Mouse (Mus musculus) cerebellum, postnatal 25 days (tissue): Measurements from ENCODE around the gene D930007J09Rik.

Experiments used
- DNase-seq, 2 experiments: peaks; one replicate each; pipeline ENCODE4 v3.0.0; 2021; ENCODE audit warnings: mixed read lengths in 2 of 2

Gene D930007J09Rik

DNA sequence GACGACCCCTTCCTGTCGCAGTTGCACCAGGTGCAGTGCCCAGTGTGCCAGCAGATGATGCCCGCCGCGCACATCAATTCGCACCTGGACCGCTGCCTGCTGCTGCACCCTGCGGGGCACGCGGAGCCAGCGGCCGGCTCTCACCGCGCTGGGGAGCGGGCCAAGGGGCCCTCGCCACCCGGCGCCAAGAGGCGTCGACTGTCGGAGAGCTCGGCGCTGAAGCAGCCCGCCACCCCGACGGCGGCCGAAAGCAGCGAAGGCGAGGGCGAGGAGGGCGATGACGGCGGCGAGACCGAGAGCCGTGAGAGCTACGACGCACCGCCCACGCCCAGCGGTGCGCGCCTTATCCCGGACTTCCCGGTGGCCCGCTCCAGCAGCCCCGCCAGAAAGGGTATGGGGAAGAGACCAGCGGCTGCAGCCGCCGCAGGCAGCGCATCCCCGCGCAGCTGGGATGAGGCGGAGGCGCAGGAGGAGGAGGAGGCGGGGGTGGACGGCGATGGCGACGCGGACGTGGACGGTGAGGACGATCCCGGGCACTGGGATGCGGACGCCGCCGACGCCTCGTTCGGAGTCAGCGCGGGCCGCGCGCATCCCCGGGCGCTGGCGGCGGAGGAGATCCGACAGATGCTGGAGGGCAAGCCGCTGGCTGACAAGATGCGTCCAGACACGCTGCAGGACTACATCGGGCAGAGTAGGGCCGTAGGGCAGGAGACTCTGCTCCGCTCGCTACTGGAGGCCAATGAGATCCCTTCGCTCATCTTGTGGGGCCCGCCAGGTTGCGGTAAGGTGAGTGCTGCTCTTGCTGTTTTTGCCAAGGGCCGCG is at the start of gene D930007J09Rik:
D930007J09Rik (minus strand) TSS at position 591 of the 823 bp plus-strand sequence.
- peak; percentile 65 to 70 for DNase-seq

DNA sequence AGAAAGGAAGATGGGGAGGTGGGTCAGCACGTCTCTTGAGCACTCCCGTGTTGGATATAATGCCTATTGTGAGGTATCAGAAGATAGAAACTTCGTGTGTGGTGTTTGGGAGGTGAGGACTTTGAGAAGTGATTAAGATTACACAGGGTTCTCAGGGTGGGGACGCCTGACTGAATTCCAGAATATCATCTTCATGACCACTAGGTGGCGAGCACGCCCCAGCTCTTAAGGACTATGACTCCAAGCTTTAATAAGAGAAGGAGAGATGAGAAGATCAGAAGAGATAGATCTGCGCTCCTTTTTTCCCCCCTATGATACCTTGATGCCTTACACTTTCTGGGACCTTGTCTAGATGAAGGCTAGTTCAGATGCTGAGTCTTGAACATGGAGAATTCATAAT is 49.3 kb upstream of the D930007J09Rik start:
- peak; percentile 22 to 61 for DNase-seq

DNA sequence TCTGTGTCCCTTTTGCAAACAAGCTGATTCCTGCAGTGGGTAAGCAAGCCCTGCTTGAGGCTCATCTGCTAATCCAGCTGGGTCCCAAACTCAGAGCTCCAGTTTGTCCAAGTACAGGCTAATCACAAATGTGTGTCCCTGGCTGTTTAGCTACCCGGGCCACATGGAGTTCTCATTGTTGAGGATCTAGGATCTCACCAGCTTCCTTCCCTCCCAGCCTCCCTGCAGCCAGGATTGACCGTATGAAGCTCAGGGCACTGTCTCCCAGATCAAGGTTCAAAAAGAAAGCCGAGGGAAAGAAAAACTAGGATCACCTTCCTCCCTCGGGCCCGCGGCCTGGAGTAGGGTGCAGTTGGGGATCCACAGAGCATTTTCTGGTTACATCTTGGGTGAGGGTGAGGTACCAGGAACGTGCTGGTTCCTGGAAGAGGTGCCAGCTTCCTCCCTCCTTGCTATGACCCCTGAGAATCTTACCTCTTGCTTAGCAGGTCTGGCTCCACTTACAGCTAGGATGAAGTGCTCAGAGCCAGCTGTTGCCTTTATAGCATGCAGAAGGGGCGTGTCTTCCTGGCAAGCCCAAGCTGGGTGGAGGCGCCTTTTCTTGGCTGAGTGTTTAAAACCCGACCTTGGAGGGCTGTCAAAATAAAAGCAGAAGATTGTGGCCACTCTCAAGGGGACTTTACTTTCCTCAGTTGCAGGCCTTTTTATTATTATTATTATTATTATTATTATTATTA is 48.2 kb upstream of the D930007J09Rik start, which contains the start of gene Serpinb1a:
Serpinb1a (minus strand) TSS at position 518 of the 737 bp plus-strand sequence.
- no peak for DNase-seq

DNA sequence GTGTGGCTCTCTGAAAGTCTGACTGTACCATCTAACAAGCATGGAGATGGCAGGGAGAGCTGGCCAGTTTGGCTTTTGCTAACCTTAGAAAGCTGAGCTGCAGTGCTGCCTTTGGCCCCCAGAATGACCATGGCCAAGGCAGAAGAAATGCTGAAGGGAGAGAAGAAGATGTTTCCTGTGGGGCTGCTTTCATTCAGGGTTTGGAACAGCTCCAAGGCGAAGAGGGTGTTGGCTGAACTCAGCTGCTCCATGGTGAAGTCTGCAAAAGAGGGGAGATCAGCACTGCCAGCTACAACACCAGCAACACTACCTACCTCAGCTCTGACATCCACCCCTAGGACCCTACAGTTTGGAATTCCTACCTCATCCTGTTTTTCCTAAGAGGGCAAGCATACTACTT is 47.5 kb upstream of the D930007J09Rik start:
- no peak for DNase-seq

DNA sequence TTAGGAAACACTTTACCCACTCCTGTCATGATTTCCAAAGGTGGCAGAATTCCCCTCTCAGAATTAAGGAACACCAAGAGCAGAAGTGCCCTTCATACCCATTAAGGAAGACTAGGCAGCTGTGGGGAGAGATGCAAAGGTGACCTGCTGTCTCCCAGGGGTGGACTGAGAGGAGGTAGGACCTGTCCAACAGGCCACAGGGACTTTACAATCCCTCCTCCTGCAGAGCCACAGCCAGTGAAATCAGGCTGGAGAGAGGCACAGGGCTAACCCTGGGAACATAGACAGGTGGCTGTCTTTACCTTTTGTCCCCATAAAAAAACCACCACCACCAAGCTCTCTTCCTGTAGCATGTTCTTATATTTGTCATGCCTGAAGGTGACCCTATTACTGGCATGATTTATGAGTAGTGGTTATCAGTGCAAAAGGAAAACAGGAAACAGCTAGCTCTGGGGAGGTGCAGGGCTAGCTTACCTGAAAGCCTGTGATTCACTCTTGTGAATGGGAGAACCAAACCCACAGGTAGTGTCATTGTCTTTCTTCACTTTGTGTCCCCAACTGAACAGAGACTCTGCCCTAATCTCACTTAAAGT is 47.0 kb upstream of the D930007J09Rik start:
- no peak for DNase-seq

DNA sequence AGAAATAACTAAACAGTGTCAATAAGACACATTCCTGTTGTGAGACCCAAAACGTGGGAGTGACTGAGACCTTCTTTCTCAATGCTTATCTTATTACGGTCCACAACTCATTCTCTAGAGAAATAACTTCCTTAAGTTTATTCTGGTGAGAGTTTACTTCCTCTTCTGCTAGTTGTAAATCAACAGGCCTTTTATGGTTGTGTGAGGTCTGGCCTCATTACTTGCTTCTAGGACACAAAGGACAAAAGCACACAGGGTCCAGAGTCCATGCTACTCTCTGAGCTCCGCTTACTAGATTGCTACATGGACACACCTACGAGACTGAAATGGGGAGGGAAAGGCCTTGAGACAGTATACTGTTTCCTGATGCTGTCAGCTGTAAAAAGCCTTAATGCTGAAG is 46.4 kb upstream of the D930007J09Rik start:
- no peak for DNase-seq

DNA sequence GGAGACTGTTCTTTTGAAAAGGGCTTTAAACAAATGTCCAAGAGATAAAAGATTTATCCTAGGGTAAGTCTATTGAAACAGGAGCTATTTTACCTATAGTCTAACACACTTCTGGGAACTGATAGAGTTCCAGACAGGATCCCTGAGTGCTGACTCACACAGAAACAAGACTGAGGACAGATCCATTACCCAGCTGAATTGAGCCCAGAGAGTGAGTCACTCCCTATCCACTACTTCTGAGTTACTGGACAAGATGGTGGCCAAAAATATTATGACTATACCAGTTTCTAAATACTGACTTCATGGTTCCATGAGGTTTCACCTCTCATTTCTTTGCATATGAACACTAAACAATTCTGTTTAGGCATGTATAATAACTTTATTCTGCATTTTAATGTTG is 43.6 kb upstream of the D930007J09Rik start:
- no peak for DNase-seq

DNA sequence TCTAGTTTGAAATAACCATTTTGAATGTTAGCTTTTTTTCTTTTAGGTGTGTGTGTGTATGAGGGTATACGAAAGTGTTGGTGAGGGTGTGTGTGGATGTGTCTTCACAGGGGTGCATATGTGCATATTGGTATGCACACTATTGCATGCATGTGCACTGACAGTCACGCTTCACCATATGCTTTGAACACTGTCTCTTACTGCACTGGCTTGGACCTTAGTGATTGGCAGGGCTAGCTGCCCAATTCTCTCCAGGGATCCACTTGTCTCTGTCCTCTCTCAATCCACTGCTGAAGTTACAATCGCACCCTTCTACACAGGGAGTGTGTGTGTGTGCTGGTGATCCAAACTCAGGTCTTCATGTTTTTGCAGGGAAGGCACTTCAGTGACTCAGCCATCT is 38.7 kb upstream of the D930007J09Rik start:
- DNase-seq, result no peak

DNA sequence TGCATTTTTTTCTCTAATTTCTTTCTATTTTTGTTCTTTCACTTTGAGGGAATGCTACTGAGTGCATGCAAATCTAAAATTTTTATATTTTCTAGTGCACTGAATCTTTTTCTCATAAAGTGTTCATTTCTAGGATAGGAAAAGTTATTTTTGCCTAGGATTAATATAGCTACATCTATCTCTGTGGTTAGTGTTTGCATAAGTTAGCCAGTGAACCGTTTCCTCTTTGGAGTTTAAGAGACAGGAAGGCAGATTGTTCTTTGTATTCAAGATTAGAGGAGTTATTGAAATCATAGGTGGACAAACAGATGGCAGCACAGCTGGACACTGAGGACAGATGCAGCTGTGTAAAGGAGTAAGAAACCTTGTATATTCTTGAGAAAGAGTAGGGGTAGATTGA is 36.7 kb upstream of the D930007J09Rik start:
- DNase-seq, result no peak

DNA sequence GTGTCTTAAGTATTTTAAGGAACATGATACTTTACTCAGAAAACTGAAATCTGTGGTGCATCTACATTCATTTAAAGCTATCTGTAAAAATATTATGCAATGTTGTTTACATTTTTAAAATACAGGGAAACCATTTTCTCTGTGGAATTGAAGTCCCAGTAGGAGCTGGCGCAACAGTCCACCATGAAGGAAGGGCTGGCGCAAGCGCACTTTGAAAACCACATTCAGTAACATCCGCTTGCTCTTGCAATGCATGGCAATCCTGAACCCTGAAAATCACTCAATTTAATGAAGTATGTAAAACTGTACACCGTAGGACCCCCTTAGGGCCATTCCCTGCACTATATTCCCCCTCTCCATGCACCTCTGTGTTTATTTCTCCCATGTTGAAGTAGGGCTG is 31.9 kb upstream of the D930007J09Rik start:
- no peak for DNase-seq

DNA sequence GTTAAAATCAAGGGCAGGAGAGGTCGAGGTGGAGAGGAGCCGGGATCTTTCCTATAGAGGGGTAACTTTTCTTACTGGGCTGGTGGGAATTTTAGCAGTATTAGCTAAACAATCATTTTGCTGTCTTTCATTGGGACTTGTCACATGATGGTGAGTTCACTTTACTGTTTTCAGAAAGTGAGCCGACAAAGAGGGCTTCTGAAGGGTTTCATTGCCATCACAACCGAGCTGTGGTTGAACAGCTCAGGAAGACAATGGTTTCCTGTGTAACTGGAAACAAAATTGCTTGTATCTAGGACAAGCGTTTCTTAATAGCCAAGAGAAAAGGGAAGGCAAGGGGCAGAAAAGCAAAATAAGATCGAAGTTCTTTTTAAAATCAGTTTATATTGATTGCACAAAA is 30.6 kb upstream of the D930007J09Rik start:
- DNase-seq, result no peak

DNA sequence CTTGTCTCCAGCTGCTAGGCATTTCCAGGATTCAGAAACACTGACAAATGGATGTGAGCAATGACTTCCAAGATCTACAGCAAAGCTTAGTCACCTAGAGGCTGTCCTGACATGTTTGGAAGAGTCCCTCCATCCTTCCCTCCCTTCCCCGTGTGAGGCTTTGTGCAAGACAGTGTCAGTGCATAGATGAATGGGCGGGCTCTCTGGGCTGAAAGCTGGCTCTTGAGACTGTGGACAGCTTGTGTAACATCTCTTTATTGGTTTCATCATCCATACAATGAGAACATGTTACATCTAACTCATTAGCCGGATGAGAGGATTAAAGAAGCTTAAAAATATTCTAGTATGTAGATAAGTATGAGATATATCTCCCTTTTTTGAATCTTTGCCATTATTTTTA is 30.1 kb upstream of the D930007J09Rik start:
- no peak for DNase-seq

DNA sequence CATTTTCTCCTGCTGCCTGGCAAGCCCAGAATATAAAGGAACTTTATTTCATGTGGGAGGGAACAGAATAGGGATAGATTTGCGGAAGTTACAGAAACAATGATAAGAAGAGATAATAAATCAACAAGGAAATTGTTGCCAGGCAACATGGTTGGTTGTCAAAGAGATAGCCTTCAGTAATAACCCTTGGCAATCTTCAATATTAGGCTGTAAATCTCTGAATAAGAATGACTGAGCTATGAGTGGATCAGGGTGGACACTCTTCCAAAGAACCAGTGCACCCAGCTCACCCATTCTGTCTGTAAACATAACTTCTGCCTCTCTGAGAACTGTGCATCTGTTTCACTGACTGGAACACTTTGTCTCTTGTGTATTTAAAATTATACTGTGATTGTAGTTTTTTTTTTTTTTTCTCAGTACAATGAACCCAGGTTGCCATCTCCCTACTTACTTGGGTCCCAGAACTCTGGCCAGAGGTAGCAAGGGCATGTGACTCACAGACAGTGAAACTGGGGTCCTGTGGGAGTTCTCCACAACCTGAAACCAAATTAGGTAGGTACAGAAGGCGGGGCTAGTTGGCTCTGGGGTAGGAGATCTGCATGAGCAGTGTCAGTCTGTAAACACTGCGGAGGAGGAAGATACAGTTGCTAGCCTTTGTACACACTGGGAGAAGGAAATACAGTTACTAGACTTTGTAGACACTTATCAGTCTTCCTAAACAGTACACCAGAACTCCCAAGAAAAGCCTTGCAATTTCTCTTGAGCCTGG is 29.0 kb upstream of the D930007J09Rik start:
- no peak for DNase-seq

DNA sequence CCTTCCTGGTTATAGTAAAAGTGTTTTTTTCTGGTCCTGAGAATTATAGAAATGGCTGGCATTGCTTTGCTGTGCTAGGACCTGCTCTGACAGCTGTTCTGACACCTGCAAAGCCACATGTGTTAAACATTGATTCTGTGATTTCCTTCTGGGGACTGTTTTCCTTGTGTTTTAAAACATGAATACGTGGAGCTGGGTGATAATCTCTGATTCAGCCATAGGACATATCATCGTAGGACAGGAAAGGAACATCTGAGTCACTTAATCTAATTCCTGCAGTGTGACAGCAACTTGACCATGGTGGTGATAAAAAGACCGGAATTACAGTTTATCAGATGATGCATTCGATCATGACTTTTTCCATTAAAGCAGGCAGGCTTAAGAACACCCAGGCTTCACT is 26.2 kb upstream of the D930007J09Rik start:
- no peak for DNase-seq

DNA sequence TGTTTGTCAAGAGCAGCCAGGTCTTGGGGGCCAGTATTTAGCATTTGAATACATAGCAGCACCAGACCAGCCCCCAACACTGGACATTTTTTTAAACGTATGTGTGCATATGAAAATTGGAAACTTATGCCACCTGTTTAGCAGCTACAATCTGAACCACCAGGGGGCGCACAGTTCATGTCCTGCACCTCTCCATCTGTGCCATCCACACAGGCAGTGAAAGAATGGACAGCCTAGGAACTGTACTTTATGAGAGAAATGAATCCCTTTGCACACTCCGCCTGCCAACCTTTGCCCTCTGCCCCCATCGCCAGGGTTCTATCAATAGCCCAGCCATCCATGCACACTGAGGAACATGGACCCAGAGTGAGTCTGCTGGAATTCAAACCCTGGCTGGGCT is 25.3 kb upstream of the D930007J09Rik start:
- DNase-seq, result peak; percentile 48 to 74

DNA sequence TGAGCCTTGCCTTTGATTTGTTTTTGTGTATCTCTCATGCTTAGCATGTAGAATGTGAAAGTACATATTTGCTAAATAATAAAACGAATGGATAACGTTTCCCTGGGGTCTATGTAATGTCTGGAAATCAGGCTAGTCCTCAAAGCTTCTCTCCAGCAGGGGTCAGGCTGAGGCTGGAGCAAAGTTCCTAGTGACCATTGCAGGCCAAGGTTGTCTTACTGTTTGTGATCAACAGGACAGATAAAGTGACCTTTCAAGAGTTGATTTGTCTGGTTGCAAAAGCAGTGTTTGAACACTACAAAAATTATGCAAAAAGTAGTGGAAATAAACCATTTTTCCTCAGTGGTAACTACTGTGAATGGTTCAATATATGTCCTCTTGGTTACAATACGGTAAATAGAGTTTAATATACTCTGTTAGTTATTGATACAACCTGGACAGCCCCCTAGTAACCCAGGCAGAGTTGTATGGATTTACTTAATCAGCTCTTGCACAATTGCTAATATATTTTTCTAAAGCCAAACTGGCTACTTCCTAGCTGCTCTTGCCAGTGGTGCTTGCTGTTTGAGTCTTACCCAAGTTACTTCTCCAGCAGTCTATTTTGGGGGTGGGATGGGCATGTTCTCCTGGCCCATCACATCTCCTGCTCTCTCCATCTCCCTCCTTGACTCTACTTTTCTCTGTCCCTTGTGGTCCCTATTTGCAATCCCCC is 24.6 kb upstream of the D930007J09Rik start:
- no peak for DNase-seq

DNA sequence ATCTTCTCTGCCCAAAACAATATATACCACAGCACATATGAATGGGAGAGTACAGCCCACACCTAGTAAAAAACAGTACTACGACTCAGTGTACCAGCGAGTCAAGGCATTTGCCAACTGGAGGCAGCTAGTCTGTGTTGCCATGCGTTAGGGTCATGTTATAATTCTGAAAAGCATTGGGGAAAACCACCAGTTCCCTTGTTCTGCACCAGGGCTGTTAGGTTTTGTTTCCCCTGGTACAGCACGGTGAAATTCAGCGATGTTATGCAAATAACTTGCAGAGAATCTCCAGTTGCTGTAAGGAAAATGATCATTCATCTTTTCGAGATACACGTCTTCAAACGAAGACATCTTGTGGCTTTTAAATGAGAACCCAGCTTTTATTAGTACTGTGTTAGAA is 22.9 kb upstream of the D930007J09Rik start:
- no peak for DNase-seq

DNA sequence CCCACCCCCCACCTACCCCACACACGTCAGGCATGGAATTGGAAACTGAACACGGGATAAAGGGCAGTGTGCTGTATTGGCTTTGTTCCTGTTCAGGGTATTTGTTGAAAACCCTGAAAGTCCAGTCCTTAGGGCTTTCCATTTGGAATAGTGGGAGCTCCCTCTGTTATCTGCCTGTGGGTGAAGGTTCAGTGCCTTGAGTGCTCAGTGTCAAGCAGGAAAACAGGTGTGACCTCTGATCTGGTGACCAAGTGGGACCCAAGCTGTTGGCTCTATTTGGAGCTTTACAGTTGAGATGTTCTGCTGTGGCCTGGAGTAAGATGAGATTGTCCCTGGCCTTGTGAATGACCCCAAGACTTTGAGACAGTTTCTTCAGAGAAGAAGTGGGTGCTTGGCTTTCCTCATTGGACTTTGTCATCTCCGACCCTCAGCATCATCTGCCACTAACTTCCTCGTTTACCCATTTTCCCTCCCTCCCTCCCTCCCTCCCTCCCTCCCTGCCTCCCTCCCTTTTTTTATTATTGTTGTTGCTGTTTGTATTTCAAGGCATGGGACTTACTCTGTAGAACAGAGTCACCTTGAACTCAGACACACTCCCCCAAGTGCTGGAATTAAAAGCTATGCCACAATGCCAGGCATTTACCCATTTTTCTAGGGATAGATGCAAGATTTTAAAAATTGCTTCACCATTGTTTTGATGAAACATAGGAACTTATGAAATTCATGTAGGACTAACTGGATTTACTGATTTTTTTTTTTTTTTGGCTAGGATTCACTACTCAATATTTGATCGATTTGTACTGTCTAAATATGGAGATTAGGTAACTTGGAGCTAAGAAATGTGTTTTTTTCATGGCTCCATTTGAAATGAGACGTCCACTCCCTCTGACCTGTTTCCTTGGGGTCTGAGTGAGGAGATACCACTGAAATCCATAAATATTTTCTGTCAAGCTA is 22.0 kb upstream of the D930007J09Rik start:
- no peak for DNase-seq

DNA sequence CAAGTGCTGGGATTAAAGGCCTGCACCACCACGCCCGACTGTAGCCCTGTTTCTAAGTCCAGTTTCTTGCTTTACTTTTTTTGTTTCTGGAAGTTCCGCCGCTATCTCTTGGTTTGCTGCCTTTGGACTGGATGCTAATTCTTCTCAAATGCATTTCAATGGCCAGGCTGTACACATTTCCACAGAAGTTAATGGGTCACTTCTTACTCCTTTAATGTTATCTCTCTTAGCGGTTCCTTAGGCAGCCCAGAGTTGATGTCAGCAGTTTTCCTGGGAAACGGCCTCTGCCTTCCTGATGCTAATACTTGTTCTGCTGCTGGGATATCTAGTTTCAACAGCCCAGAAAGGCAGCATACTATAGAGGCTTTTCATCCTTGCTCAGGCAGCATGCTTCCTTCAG is 20.5 kb upstream of the D930007J09Rik start:
- no peak for DNase-seq

DNA sequence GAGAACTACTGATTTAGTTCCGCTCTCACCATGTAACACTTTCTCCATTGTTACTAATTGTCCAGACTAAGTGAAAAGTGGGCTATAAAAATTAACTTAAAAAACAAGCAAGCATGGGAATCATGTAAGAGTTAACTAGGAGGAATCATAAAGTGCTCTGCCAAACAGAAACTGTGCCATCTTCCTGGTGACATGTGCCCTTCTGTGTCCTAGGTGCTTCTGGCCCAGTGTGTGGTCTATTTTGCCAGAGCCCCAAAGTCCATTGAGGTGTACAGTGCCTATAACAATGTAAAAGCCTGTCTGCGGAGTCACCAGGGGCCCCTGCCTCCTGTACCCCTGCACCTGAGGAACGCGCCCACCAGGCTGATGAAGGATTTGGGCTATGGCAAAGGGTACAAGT is 19.0 kb upstream of the D930007J09Rik start:
- no peak for DNase-seq

DNA sequence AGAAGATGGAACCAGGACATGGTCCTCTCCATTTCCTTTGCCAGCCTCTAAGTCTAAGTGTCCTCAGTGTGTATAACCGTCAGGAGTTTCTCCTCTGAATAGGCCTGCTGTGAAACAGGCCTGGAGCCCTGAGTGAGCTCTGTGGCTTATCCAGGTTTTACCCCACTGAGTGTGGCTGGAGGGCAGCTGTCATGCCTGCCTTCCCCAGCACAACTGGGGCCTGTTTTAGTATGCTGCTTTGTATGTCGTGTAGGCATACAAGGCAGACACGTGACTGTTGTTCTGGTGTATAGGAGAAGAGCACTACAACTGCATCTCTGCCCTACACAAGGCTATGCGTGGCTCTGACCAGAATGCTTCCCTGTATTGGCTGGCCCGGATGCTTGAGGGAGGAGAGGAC is 17.3 kb upstream of the D930007J09Rik start:
- no peak for DNase-seq
